Mouse (Mus musculus) heart, postnatal 25 days (tissue): ENCODE measurements at regions not wholly inside any gene's neighbourhood (a gene's known extent, or its start where the extent isn't known, plus 50 kb on each side); places are given as distances from the start of the nearest gene placed in this dataset.

Experiments used
- DNase-seq: peaks from one replicate; pipeline ENCODE4 v3.0.0; 2022; ENCODE audit warnings: low spot score
- intact Hi-C: fragments of 180-260 bp; cut with DNase I; formaldehyde crosslinking; loops from one replicate; pipeline ENCODE4 v1.15.1; 2025

DNA sequence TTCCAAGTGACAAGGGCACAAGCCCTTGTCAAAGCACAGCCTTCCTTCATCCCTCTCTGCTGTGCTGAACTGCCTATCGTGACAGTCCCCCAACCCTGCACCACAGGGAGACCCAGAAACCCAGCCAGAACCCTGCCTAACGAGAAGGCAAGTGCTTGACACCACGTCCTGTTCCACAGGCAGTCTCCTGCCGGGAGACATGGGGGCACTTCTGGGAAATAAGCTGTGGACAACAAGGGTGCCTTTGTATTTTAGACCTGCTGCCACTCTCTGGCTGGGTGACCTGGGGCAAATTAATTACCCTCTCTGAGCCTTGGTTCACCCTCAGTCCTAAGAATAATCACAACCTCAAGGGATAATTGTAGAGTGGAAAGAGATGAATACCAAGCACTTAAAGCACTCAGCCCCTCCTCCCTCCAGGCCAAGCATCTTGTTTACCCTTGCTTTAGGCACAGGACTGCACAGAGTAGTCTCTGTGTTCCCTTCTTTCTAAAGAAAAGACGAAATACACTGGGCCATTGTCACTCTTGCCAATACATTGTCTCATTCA lies 177.6 kb downstream of the Tle3 start:
- no peak for DNase-seq
- intact Hi-C loops, result no loop called here

DNA sequence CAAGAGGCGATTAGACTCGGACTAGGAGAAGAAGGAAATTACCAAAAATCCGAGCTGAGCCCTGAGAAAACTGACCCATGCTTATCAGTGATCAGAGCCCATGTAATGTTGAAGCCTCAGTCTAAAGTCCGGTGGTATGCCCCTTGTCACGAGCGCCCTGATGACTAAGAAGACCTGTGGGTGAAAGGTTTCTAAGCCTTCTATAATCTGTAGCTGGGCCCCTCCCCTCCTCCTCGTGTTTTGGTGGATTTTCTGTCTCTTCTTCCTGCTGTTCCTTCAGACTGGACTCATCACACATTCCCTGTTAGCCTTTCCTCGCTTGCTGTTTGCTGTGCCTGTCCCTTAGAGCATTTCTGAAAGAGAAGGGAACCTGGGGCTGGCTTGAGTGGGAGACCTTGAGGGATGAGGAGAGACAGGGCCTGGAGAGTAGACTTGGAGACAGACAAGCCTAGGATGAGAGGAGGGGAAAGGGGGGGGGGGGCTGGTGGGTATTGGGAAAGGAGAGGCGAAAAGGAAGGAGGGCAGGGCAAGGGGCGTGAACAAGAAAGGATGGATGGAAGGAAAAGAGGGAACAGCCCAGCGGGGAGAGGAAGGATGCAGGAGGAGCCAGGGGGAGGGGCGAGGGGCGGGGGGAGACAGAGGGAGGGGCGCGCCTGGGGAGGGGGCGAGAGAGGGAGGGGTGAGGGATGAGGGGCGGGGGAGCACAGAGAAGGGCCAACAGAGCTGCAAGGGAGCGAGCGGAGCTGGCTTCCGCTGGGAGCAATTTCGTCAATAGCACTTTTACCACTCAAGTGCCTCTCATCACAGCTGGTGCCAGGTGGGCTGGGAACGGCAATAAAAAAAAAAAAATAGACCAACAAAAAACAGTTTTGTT lies 165.4 kb downstream of the Tle3 start:
- intact Hi-C loops, result no loop called here

DNA sequence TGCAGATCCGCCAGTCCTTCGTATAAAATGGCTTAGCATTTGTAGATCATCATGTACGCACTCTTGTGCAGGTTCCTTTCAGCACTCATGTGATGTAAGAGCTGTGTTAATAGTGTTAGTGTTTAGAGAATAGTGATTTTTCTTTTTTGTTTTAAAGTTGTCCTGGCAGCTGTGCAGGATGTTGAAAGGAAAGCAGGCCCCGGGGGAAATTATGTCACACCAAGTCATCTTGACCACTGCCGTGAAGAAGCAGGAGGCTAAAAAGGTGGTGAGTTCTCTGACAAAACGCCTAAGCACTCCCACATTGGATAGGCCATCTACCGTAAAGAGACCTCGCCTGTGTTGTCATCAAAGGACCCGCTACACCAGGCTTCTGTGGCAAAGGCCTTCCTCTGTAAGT lies 161.1 kb downstream of the Tle3 start:
- no peak for DNase-seq
- intact Hi-C loops, result no loop called here

More for the DNA sequence above, 165.4 kb downstream of the Tle3 start:
- no peak for DNase-seq

DNA sequence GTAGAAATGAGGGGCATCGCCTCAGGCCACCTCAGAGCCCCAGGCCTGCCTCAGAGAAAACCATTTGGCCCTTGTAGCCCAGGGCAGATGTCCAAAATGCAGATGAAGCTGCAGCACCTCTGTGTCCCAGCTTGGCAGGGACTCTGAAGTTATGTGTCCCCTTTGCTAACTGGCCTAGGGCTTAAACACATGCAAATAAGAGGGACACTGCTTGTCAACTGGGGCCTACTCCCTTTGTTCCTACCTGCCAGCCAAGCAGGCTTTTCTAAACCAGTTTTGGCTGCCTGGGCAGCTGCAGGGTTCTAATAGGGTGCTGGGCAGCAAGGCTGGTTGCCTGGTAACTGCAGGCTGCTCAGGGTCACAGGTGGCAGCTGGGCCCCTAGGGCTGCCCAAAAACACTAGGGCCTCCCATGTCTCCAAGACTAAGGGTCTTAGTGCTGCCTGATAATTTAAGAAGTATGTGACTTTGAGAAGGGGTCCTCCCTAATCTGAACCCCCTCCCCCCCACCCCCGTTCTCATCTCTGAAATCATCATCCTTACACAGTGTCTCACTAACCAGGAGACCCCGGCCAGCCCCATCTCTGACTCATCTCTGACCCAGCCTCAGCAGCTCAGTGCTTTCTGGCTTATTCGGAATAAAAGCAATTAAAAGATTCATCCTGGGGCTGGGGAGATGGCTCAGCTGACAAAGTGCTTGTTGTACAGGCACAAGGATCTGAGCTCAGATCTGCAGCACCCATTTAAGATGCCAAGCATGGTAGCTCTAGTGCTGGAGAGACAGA lies 158.3 kb downstream of the Tle3 start:
- DNase-seq, result no peak
- intact Hi-C loops, result no loop called here

DNA sequence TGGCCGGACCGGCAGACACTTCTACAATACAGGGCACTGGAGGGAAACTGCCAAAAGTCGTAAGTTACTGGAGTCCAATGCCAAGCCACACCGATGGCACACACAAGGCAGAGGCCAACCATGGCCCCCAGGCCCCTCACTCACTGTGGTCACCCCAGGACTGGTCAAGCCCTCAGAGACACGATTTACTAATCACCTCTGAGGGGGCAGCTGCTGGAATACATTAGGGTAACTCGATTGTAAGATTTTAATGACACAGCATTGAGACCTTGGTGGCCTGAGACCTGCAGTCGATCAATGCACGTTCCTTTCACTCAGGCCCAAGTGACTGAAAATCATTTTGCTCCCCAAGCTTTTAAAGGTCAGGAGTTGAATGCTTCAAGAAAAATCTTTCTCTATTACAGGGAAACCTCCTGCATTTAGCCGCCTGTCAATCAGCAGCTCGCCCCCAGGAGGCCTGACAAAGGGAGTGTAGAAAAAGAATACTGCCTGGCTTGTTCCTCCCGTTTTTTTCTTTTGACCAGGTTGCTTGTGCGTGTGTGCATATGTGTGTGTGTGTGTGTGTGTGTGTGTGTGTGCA lies 156.2 kb downstream of the Tle3 start:
- intact Hi-C loops, result no loop called here
- no peak for DNase-seq

DNA sequence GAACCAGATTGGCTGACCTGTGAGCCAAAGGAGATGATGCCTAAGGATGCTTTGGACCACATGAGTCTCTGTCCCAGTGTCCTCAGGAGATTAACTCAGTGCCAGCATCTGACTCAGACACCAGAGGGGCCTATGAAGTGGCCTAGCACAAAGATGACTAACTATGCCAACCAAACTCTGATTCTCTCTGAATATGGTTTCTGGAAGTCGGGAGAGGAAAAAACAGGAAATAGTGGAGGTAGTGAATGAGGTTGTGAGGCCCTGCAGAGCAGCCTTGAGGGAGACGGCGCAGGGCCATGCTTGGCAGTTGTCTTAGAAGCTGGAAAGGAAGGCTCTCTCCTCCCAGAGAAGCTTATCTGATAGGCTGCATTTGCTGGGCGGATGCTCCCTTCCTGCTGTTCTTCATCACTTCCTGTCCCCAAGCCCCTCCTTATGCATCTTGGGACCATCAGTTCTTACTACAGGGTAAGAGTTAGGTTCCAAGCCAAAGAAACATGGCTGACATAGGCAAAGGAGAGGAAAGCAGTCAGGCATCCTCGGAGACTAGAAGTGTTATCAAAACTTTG lies 155.4 kb downstream of the Tle3 start:
- intact Hi-C loops, result no loop called here
- no peak for DNase-seq

DNA sequence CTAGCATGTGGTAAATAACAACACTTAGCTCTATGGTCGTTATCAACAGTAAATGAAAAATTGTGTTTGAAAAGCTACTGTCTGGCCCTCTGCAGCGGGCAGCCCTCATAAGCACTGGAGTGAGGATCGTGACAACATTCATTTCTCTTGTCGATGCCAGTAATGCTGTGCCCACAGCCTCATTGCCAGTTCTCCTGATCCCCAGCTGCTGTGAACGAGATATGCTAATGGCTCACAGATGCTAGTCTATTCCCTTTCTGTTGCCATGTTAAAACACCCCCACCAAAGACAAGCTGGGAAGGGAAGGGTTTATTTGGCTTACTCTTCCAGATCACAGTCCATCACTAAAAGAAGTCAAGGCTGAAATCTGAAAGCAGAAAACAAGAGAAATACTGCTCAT lies 148.0 kb downstream of the Tle3 start:
- no peak for DNase-seq
- intact Hi-C loops, result no loop called here

DNA sequence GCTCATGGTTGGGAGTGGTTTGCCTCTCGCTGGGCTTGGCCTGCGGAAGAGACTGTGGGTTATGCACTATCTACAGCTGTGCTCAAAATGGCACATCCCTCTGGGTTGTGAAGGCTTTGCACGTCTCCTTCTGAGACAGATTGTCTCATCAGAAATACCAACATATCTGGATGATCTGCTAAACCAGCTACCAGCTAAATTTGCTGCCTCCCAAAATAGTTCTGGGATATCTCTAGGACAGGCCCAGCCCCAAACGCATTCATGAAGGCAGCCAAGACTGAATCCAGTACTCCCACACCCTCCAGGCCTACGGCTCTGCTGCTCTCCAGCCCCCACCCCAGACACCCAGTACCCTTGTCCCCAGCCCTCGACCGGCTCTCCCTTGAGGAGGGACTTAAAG lies 145.7 kb downstream of the Tle3 start:
- DNase-seq, result no peak
- intact Hi-C loops, result no loop called here

DNA sequence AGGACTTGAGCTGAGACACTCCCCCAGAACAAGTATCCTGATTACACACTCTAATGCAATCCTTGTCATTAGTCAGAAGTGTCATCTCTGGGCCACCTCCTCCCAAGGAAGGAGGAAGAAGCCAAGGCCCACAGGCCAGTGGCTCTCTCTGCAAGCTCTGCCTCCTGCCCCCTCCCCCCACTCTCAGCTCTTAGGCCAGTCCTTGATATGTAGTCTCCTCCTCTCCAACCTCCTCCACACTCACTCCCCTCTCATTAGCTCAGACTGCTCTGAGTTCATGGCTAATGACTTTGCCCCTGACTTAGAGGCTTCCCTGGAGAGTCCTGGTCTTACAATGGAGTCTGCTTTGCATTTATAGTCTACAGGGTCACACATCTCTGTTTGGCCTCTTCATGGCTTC lies 139.3 kb downstream of the Tle3 start:
- intact Hi-C loops, result no loop called here
- DNase-seq, result no peak

DNA sequence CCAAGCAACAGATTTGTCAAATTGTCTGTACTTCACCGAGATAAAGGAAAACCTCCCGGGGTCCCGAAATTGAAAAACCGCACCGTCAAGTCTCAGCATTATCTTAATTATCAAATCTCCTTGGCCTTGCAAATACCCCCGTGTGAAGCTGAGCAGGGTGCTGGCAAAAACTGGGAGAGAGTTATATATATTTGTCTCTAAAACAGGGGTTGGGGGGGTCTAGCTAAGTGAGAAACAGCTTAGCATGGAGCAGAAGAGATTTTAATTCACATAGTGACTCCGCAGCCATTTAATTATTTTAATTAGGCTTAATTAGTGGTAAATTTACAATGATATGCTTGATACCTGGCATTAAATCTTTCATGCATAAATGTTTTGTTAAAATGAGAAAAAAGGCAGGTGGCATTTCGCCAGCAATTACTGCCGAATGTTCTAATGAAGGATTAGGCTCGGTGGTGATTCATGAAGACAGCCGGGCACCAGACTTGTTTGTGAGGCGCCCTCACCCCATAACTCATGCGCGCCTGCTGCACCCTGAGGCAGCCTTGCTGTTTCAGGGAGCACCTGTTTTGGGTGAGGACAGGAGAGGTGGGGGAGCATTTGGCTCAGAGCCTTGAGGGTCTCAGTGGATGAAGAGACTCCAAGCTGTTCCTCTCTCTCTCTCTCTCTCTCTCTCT lies 138.2 kb downstream of the Tle3 start:
- no peak for DNase-seq
- intact Hi-C loops, result no loop called here

DNA sequence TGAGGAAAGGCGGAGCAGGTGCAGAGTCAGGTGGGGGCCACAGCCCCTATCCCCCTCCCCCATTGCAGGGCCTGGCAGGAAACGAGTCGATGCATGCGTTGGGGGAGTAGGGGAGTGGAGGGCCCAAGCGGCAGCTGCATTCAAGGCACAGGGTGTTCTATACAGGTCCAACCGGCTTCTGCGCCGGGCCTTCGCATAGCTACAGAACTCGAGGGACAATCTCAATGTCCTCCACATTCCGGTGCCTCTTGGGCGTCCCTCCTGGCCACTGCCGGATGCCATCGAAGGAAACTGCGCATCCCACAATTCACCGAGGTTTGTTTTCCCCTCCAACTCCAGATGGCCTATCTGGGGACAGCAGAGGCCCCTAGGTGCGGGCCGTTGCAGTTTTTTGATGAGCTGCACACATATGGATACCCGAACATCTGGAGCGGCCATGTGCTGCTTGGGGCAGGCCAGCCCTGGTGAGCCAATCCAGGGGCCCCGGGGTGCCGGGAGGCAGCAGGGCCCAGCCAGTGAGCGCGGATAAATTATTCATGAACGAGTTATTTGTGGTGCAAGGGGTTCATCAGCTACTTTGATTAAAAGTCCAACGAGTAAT lies 137.5 kb downstream of the Tle3 start:
- no peak for DNase-seq
- intact Hi-C loops, result no loop called here

DNA sequence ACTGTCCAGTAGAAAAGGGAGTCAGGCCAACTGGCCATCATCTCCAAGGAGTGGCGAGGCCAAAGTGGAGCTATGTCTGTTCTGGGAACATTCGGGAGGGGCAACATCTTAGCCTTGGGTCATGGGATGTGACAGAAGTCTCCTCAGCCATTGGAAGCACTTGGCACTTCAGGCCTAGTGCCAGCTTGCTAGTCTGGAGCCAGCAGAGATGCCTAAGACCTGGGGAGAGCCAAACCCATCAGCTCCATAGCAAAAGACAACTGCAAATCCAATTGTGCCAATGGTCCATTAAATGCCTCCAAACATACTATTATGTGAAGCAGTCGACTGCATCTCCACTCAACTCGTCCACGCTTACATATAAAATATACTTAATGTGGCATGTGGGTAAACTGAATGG lies 136.9 kb downstream of the Tle3 start:
- DNase-seq, result no peak
- intact Hi-C loops, result no loop called here

DNA sequence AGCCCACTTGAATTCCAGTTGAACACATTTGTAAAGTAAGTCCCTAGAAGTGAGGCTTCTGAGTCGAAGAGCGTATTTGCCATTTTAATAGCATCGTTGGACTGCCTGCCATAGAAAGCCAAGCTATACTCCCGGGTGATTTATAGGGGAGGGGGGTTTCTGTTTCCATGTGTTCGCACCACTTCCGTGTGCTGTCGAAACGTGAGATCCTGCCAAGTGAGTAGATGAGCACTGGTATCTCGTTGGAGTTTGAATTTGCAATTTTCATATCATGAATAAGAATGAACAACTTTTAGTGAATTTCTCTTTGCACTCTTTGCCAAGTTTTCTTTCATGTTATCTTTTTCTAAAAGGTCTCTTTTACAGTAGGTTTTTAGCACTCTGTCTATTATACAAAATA lies 128.7 kb downstream of the Tle3 start:
- intact Hi-C loops, result no loop called here
- no peak for DNase-seq

DNA sequence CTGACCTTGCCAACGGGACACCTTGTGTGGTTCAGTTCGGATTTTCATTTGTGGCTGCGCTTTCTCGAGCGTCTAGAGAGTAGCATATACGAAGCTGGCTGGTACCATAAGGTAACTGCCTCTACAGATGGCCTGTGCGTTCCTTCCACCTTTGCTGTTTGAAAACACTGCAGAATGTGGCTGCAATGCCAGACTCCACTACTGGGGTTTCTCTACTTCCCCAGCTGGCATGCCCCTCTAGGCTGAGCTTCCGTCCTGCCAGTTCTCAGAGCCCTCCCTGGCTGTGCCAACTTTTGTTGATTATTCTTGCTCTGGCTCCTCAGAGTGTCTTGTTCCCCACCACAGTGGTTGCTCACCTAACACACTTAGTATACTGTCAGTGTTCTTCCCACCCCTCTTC lies 120.7 kb downstream of the Tle3 start:
- intact Hi-C loops, result no loop called here
- DNase-seq, result no peak

DNA sequence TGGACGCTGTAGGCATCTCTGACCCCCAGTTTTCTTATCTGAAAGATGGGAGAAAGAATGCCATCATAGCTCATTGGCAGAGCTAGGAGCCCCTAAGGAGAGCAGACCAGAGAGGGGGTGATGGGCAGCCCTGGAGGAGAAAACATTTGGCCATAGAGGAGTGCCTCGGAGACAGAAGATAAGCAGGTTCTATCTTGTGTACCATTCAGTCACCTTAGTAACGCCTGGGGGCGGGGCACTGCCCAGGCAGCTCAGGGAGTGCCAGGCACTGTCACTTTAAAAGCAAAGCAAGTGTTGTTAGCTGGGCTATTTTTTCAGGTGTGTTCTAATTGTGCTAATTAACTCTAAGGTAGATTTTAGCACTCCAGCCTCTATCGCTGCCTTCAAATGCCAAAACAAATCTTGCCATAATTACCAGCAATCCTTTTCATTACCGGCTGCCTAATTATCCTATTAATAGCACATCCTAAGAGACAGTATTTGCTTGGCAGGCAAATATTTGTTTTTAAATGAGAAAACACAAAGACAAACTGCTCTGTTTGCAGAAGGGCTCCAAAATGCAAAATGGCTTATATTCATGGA lies 119.1 kb downstream of the Tle3 start:
- no peak for DNase-seq
- intact Hi-C loops, result no loop called here

DNA sequence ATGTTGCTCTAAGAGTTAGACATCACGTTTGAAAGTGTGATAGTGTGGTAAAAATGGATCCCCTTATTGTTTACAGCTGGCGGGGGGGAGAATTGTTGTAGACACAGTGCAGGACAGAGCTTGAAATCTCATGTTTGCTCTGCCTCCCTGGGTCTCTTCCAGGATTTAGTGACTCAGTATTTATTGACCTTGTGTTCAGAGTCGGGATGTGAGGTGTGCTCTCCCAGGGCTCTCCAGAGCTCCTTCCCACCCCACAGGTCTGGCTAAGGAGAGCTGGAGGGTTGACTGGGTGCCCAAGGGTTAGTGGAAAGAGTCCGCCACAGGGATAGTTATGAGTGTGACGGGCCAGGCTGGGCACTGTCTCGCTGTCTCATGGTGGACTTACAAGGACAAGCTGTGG lies 117.8 kb downstream of the Tle3 start:
- DNase-seq, result no peak
- intact Hi-C loops, result no loop called here

DNA sequence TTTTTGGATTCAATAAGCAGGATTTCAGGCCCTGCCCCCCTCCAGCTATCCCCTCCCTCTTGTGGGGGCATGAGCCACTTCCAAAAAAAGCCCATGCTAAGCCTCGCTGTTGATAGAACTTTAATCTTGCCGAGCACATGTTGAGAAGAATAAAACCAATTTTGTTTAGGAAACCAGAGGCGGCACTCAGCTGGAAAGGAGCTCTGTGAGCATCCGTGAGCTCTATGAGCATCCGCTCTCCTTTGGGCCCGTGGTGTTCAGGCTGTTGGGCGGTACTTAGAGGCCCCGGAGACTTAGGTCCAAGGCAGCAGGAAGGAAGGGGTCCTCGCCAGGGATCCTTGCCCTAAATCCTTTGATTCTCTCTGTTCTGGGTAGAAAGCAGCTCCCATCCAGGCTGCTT lies 117.0 kb downstream of the Tle3 start:
- DNase-seq, result no peak
- intact Hi-C loops, result no loop called here

DNA sequence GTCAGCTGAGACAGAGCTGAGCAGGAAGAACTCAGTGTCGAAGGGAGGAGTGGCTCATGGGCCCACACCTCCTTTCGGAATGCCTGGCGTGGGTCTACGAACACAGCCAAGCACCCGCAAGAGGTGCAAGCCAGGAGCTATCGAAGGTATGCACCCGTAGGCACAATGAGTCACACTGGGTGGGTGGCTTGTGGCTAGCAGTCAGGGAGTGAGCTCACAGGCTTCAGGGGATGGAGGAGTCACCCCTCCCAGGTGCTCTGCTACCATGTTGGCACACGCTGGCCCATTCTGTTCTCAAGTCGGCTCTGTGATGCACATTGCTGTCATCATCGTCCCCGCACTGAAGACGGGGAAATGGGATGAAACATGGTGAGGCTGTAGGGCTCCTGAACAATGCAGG lies 115.7 kb downstream of the Tle3 start:
- intact Hi-C loops, result no loop called here
- DNase-seq, result no peak

DNA sequence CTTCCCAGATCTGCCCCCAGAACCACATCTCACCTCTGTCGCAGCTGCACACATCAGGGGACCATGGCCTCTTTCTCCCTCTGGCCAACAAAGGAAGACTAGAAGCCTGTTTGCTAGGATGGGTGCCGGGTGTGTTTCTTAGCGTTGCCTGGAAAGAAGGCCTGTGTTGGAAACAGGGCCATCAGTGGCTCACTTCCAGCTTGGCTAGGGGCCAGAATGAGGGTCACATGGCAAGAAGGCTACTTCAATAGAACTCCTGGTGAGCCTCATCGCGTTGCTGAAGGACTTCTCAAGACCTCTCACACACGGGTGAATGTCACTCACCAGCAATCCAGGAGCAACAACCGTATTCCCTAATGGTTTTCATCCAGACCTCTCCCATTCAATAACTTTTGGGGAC lies 115.0 kb downstream of the Tle3 start:
- intact Hi-C loops, result no loop called here
- no peak for DNase-seq
